Mouse (Mus musculus) layer of hippocampus, adult 11-12 months (tissue): ENCODE data around the gene Erbin.

Experiments used
- DNase-seq: peaks from one replicate; pipeline ENCODE4 v3.0.0; 2022; ENCODE audit warnings: low spot score

The Erbin gene

DNA sequence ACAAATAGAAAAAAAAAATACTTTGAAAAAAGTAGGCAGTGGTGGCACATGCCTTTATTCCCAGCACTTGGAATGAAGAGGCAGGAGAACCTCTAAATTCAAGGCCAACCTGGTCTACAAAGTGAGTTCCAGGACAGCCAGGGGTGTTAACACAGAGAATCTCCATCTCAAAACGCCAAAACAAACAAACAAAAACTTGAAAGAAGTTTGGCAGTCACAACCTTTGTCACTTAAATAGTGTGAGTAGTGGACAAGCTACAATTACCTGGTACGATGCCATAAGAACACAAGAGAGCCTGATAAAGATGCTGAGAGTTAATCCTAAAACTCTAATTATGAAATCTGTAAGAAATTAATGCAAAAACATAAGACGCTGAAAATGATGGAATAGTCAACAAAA lies 8.0 kb downstream of the Erbin start:
- DNase-seq = no peak

DNA sequence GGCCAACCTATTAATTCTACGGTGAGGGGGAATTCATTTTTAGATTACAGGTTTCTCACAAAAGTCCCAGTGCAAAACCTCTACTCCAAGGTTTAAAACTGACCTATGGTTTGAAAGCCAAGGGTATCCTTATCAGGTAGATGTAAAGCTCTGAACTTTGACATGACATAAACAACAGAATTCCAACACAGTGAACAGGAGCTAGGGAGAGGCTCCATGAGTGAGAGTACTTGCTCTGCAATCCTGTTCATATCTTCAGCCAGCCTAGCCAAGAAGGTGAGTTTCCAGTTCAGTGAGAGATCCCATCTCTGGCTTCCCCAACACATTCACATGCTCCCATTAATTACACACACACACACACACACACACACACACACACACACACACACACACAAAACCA lies 9.7 kb downstream of the Erbin start:
- no peak for DNase-seq

DNA sequence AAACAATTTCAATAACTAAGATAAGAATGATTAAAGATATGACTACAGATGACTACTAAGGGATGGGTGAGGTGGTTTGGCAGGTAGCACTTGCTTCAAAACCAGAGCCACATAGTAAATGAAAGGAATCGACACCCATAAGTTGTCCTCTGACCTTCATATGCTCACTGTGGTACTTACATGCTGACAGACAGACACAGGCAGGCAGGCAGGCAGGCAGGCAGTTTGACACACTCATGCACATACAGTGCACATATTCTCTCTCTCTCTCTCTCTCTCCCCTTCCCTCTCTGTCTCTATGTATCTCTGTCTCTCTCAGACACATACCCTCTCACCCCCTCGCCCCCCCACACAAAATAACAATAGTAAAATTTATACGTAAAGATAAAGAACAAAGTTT lies 10.4 kb downstream of the Erbin start:
- DNase-seq = no peak

DNA sequence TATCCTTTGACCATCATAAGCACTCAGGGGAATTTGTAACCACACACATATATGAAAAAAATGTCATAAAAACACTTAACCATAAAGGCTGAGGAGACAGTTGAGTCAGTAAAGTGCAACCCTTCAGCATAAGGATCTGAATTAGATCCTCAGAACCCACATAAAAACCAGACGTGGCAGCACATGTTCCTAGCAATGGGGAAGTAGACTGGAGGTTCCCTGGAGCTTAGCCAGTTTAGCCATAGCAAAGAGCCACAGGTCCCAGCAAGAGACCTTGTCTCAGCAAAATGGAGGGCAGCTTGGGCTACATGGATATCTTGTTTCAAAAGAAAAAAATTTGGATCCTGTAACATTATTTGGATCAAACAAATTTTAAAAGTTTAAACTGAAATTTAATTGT lies 20.3 kb downstream of the Erbin start:
- no peak for DNase-seq

DNA sequence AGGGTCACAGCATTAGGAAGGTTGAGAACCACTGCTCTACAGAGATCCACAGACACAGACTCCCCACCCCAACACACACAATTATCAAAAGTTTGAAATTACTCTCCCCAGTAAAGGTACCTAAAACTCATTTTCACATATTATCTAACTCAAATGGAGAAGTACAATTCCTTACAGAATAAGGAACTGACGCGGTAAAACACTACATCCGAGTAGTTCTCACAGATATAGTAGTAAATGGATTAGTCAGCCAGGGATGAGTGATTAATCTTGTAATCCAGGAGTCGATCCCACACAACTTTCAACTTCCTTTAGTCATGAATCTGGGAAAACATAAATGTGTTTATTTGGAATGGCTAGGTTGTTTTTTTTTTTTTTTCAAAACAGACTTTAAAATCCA lies 22.7 kb downstream of the Erbin start:
- no peak for DNase-seq

DNA sequence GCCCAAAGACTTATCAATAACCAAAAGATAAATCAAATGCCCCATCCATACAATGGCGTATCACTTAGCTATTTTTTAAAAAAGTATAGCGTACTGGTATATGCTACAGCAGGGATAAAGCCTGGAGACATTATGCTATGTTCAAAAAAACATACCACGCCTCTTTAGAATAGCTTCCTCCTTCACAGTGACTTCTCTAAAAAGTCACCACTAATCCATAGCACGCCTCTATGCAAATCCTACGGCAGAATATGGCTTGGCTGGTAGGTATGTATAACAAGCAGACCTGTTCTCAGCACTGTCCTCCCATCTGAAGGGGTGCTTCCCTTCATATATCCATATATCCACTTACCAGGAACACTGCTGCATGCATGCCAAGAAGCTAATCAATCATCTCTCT lies 27.2 kb downstream of the Erbin start:
- DNase-seq = no peak

DNA sequence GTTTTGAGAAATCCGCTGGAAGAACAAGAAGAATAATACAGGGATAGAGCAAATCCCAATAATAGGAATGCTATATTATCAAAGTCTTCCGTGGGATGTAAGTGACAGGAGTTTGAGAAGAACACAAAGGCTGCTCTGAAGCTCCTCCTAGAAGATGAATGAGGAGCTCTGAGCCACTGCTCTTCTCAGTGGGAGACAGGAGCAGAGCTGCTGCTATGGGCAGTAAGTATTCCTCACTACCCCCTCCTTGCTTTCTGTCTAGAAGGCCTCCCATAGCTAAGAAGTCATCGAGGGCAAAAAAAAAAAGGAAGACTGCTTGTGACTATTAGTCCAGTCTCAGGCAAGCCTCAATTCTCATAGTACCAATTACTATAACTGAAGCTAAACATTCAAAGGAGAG lies 30.3 kb downstream of the Erbin start:
- no peak for DNase-seq

DNA sequence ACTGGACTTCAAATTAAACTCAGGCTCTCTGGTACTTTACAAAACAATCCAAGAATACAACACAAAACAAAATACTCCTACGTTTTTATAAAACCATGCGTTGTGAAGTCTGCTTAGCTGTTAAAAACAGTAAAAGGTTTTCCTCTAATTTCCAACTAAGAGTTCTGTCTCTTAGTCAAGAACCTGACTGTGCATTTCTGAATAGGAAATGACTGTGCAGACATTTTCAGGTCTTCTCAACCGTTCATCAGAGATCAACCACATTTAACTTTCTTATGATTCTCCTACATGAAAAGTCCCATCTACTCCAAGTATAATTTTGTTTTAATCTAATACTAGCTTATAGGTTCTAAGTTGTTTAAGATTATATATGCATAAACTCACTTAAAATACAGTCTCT lies 33.8 kb downstream of the Erbin start:
- DNase-seq = no peak

DNA sequence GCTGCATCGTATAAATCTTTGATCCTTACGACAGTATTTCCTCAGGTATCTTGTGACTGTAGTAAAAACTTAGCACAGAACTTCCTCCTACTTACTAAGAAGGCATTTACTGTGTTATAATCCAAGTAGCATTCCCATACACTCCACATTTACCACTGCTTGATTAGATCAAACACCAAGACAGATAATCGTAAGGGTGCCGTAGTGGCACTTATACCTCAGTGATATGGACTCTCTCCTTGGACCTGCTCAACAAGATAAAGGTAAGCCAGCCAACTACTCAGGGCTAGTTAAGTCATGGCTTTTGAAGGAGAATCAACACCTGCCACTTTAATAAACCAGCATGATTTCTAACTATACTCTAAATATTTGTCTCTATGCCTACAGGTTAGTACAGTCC lies 39.1 kb downstream of the Erbin start:
- DNase-seq = no peak

DNA sequence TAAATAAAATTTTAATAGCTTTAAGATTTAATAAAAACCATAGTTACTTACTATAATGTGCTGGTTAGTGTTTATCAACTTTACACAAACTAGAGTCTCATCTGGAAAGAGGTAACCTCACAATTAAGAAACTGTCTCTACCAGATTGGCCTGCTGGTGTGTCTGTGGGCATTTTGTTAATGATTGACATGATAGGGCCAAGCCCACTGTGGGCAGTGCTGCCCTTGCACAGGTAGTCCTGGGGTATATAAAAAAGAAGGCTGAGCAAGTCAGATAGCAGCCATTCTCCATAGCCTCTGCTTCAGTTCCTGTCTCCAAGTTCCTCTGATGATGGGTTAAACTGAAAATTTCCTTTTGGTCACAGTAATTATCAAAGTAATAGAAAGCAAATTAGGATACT lies 43.6 kb downstream of the Erbin start:
- no peak for DNase-seq

DNA sequence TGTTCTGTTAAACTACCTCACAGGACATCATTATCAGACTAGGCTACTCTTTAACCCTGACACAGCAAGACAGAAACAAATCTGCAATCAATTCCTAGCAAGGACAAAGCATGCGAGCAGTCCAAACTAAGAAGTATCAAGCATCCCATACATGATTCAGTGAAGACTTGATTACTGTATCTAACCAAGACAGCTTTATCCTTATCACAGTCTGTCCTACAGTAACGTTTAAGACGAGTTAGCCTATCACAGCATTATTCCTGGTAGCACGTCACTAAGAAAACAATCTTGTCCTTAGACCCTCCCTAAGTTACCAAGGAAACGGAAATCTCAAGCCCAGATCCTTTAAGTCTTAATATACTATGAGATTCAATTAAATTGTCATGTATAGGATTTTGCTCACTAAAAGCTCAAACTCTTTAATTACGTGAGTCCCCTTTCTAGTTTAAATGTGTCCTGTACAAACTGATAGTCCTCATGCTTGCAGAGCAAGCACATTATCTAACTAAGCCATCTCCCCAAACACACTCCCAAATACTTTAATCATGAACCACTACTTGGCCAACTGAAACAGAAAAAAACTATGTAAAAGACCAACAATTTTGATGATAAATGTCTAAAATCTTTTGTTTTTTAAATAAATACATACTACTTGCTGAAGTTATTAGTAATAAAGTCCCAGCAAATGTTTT lies 44.3 kb downstream of the Erbin start:
- no peak for DNase-seq

DNA sequence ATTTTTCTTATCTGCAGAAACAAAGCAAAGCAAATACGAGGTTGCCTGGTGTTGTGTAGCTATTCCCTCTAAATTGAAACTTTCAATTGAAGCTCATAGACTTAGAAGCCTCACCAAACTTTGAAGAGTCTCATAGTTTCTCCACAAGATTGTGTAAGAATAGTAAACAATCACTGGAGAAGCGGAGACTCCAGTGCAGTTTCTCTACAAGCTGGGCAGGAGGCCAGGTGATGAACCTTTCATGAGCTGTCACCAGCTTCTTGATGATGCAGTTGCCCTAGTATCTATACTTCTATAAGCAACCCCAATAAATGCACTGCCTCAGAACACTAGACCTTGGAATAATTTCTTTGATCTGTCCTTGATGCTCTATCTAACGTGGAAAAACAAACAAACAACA lies 49.5 kb downstream of the Erbin start:
- no peak for DNase-seq

DNA sequence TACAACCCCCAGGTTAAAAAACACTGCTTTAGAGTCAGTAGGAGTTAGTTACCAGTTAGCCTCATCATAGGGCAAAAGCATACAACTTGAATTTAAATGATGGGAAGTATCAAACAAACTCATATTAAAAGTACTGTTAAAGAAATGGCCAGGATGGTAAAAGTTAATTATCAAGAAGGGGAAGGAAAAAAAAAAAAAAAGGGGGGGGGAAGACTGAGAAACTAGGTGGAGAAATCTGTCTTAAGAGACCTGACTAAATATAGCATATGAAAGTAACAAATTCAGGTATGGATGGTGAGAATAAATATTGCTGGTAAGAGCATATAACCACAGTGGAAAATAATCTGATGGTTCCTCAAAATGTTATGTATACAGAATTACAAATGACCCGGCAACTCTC lies 50.2 kb downstream of the Erbin start:
- DNase-seq = no peak

DNA sequence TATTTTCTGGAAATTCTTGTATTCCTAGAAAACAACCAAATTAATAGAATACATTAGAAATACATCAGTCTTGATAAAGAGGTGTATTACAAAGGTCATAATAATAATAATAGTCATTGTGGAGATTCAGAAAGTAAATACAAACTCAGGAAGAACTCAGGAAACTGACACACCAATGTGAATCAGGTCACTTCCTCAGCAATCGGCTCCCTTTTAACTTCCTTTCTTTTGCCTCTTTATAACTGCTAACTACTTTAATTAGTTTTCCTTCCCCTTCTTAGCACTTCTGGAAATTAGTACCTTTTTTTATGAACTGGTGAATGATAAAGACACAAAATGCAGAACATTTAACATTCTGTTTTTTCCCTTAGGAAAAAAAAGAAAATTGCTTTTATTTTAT lies 51.4 kb downstream of the Erbin start:
- DNase-seq = no peak

DNA sequence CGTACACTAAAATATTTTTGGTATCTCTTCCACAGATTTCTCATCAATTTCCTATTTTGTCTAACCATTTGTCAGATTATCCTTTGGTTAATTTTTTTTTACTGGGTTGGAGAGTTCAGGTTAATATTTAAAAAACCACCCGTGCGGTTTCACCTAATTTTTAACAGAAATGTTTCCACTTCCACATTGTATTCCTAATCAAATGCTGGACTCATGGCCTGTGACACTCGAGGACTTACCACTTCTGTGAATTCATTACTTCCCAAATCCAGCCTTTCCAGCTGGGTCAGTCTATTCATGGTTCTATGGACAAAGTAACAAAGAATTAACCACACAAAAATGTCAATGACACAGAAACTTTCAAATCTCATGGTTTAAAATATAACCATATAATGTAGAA lies 58.3 kb downstream of the Erbin start:
- DNase-seq = no peak

DNA sequence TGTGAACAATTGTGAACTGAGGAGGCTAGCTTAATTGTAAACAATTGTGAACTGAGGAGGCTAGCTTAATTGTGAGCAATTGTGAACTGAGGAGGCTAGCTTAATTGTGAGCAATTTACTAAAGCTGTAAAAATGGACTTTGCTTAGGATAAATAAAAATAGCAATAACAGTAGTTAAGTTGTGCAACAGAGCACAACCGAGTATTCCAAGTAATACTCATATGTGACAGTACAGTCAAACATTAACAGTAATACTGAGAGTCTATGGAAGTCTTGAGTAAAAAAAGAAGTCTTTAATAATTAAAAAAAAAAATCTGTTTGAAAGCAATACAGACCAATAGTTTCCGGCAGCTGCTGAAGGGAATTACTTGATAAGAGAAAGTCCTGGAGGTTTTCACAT lies 61.3 kb downstream of the Erbin start:
- DNase-seq = no peak

DNA sequence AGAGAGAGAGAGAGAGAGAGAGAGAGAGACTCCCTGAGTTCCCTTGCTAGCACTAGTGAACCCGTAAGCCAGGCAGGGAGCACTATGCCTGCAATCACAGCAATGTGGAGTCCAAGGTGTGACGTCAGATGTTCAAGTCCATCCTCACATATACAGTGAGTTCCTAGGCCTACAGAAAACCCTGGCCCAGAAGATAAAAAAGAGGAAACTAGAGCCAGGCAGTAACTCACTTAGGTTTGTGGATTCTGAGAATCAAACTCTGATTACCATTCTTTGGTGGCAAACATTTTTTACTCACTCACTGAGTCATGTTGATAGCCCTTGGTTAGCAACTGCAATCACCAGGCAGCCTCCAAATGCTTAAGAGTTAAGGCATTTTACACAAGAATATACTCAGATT lies 72.7 kb downstream of the Erbin start:
- no peak for DNase-seq

DNA sequence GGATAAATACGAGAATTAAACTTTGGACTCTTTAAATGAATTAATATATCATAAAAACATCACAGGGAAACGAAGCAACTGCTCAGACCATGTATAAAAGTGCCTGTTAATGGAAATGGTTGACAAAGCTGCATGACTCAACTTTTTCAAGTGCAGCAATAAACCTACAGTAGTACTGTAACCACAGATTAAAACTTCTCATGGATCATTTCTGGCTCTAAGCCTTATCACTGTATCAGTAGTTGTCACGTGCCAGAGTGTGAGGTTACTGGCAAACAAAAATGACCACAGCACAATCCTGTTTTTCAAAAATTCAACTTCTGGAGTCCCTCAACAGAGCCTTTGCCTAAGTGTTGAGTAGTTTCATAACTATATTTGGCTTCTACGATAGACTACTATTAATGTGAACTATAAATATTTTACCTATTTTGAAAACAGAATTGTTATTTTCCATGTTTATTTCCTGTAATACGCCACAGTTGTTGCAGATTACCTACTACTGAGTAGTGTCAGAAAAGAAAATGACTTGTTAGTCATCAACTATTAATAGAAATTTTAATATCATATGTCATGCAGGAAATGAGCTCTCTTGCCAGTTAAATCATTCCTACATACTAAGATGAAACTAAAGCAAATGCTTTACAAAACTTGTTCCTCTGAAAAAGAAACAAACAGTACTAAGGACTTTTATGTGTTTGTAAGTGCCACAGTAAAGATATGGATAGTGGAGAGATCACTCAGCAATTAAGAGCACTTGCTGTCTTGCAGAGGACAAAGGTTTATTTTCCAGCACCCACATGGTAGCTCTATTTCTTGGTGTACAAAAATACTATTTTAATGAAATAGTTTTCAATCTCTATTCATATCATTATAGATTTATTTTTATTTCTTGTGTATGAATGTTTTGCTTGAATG lies 78.8 kb downstream of the Erbin start:
- no peak for DNase-seq

DNA sequence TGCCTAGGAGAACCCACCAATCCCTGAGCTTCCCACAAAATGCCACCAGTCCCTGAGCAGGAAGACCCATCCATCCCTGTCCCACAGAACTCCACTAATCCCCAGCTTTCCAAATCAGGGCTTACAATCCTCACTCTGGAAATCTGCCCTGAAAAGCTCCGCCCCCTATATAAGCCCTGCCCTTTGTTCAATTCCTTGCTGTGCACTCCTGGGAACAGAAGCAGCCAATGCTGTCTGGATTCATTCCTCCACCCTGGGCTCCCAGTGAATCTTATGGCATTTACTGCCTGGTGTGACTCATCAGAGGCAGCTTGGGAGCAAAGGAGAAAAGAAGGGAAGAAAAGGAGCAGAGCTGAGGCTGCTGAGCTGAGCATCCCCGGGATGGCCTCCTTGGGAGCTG lies 81.7 kb downstream of the Erbin start:
- no peak for DNase-seq

DNA sequence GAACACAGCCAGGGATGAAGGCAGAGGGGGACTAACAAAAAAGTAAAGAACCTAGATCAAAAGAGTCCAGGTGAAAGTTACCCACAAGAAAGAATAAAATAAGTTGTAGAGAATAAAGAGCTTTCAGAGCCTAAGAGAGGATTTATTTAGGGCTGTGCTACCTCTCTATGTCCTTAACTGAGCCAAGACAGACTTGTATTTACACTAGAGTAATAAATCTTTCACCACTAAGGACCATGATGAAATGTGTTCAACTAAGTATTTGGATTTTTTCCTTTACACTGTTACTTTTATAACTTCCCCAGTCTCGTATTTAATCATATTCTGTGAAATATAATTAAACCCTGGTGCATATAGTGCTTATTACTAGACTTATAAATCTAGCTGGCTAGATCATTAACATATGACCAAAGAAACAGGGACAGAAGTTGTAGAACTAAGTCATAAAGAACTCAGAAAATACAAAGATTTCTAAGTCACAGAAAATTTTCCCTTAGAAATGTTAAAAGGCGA lies 90.6 kb downstream of the Erbin start:
- no peak for DNase-seq

DNA sequence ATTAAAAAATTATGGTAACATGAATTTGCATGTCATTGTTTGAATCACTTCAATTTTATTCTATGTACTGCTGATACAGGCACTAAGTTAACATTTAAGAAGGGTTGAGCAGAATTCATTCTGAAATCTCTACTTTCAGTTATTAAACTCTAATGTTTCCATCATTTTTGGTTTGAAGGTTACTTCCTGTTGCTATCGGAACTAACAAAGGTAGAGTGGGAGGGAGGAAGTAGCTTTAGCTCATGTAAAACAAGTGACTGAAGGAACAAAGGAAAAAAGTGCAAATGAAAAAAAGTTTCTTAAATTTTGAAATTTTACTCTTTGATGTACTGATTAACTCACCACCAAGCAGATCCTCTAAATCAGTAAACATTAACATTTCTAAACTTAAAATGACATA lies 98.0 kb downstream of the Erbin start:
- DNase-seq = no peak

DNA sequence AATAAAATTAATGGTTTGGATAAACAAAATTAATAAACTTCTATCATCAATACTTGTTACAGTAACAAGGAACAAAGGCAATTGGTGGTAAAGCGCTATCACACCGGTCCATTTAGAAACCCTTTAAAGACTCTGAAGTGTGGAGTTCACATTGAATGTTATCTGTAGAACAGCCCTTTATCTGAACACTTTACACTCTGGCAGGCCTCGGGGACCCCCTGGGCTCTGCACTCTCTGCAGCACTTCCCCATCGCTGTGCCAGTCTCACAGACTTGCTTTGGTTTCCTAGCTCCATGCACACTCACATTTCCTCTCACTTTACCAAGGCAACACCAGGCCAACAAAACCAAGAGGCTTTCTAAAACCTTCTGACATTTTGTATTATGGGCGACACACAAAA lies 100.9 kb downstream of the Erbin start:
- no peak for DNase-seq

DNA sequence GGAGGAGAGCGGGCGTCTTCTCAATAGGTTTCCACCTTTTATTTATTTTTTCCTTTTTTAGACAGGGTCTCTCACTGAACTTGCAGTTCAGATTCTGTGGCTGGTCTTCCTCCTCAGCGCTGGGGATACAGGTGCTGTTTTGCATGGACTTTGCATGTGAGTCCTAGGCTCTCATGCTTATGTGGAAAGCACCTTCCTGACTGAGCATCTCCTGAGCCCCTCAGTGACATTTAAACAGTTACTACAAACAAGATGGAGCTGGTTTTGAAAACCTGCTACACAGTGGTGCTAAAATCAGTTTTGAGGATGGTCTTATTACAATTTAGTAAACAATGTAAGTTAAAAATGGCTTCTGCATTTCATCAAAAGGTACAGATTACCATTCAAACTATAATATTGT lies 102.4 kb downstream of the Erbin start:
- DNase-seq = no peak

DNA sequence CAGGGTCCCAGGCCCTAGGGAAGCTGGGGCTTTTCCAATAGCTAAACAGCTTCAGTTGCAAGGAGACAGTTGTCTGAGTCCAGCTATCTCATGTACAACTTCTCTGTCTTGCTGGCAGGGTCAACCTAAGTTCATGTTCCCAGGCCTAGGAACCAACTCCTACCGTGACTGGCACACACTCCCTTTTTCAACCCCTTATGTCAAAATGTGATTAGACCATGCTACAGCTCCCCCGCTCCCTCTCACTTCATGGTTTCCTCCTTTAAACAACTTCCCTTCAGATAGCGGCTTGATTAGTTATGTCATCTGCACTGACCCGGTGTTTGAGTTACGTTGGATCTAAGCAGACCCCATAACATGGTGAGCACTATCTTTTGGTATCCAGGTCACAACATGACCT lies 112.8 kb downstream of the Erbin start:
- DNase-seq = no peak
